Mouse (Mus musculus) ES-Bruce4 (cell line): ENCODE results near the gene Arid1b. TPM values are rescaled to one million over a fixed set of nuclear protein-coding genes. Genes with fewer than 3 reads are reported as not detected.

Experiments
- H3K27ac ChIP-seq: 2 replicates; pipeline ENCODE4 v1.5.1; 2012; ENCODE audit warnings: low read length, inconsistent platforms; ENCODE audit not compliant: insufficient read depth
- H3K27me3 ChIP-seq: 2 replicates; pipeline ENCODE4 v1.6.1; 2012; ENCODE audit warnings: mild to moderate bottlenecking, low read length, inconsistent platforms; ENCODE audit not compliant: control insufficient read depth, poor library complexity, insufficient read depth, severe bottlenecking
- H3K36me3 ChIP-seq: 2 replicates; pipeline ENCODE4 v1.6.1; 2012; ENCODE audit warnings: inconsistent platforms, mild to moderate bottlenecking, low read length, moderate library complexity; ENCODE audit not compliant: control insufficient read depth, poor library complexity, insufficient read depth, severe bottlenecking
- H3K4me1 ChIP-seq: one replicate; pipeline ENCODE4 v1.8.1; 2011; ENCODE audit warnings: low read length; ENCODE audit not compliant: control insufficient read depth, insufficient read depth
- H3K4me3 ChIP-seq: 2 replicates; pipeline ENCODE4 v1.5.1; 2011; ENCODE audit warnings: low read depth, mild to moderate bottlenecking, low read length
- H3K9ac ChIP-seq: 2 replicates; pipeline ENCODE4 v1.6.1; 2012; ENCODE audit warnings: low read depth, mild to moderate bottlenecking, inconsistent platforms; ENCODE audit not compliant: poor library complexity, severe bottlenecking
- H3K9me3 ChIP-seq: replicated peaks from 2 replicates; pipeline ENCODE4 v1.6.1; 2012; ENCODE audit warnings: mild to moderate bottlenecking, low read length, inconsistent platforms; ENCODE audit not compliant: control insufficient read depth, poor library complexity, insufficient read depth, severe bottlenecking
- CTCF ChIP-seq: IDR thresholded peaks from one replicate; pipeline ENCODE4 v1.8.1; 2011; ENCODE audit warnings: low read depth, low read length
- EP300 ChIP-seq: IDR thresholded peaks from 2 replicates; pipeline ENCODE4 v1.6.1; 2011; ENCODE audit warnings: low read depth, low read length; ENCODE audit not compliant: insufficient read depth
- POLR2A ChIP-seq: IDR thresholded peaks from one replicate; pipeline ENCODE4 v1.8.1; 2011; ENCODE audit warnings: low read length; ENCODE audit not compliant: insufficient read depth
- polyA plus RNA-seq: library from polyadenylated mRNA; stranded (reverse); fragments of >200 nt; gene quantifications from 2 replicates; pipeline ENCODE4 v1.2.4, GENCODE M21; 2011; ENCODE audit warnings: low read depth; ENCODE audit not compliant: missing spikeins, insufficient read depth, insufficient read length

Gene Arid1b
- polyA plus RNA-seq, 1 experiment, result 20.4 TPM

GRCm38 (mm10) chr17:5386885-5387545, 392.9 kb downstream of the Arid1b start:
- H3K4me1 ChIP-seq, result peaks cover 3% of the 10 kb centered on the region
- TF ChIP-seq CTCF, result no peak
- no peak for TF ChIP-seq POLR2A
- no peak for TF ChIP-seq EP300
- H3K9me3 ChIP-seq, result no peaks in the 10 kb centered on the region
- no peak overlapping the region for H3K4me3 ChIP-seq
- H3K9ac ChIP-seq, result no peak overlapping the region
- H3K27ac ChIP-seq, result no peak overlapping the region
- no peaks in the 10 kb centered on the region for H3K36me3 ChIP-seq
- no peaks in the 10 kb centered on the region for H3K27me3 ChIP-seq

GRCm38 (mm10) chr17:5388351-5388750, 394.2 kb downstream of the Arid1b start:
- peaks cover 4% of the 10 kb centered on the region; the same call in 1 of the 2 replicates for H3K9me3 ChIP-seq
- H3K9ac ChIP-seq, result no peak overlapping the region
- H3K27me3 ChIP-seq, result no peaks in the 10 kb centered on the region
- H3K36me3 ChIP-seq, result no peaks in the 10 kb centered on the region
- TF ChIP-seq EP300 (no peak), POLR2A (no peak), CTCF (no peak)
- H3K4me1 ChIP-seq, result peaks cover 3% of the 10 kb centered on the region
- no peak overlapping the region for H3K27ac ChIP-seq
- no peak overlapping the region for H3K4me3 ChIP-seq

GRCm38 (mm10) chr17:5390682-5391081, 396.6 kb downstream of the Arid1b start:
- H3K27me3 ChIP-seq, result no peaks in the 10 kb centered on the region
- H3K9me3 ChIP-seq, result peaks cover 4% of the 10 kb centered on the region; the same call in 1 of the 2 replicates
- peaks cover 3% of the 10 kb centered on the region for H3K4me1 ChIP-seq
- TF ChIP-seq CTCF, result no peak
- TF ChIP-seq EP300, result no peak
- no peak for TF ChIP-seq POLR2A
- H3K4me3 ChIP-seq, result no peak overlapping the region
- no peak overlapping the region for H3K27ac ChIP-seq
- H3K36me3 ChIP-seq, result no peaks in the 10 kb centered on the region
- no peak overlapping the region for H3K9ac ChIP-seq

GRCm38 (mm10) chr17:5395454-5396205, 401.5 kb downstream of the Arid1b start:
- H3K27me3 ChIP-seq, result no peaks in the 10 kb centered on the region
- TF ChIP-seq POLR2A (no peak), CTCF (no peak), EP300 (no peak)
- no peak overlapping the region for H3K27ac ChIP-seq
- no peak overlapping the region for H3K4me3 ChIP-seq
- peaks cover under 1% of the 10 kb centered on the region for H3K4me1 ChIP-seq
- no peak overlapping the region for H3K9ac ChIP-seq
- H3K36me3 ChIP-seq, result no peaks in the 10 kb centered on the region
- peaks cover 4% of the 10 kb centered on the region; the same call in 1 of the 2 replicates for H3K9me3 ChIP-seq

- H3K36me3 ChIP-seq, result no peaks in the 10 kb centered on the region
- no peak for TF ChIP-seq EP300
- no peak for TF ChIP-seq POLR2A
- no peak for TF ChIP-seq CTCF
- no peak overlapping the region for H3K27ac ChIP-seq
- no peak overlapping the region for H3K9ac ChIP-seq
- peaks cover 2% of the 10 kb centered on the region for H3K4me1 ChIP-seq
- peaks cover 4% of the 10 kb centered on the region; the same call in 1 of the 2 replicates for H3K9me3 ChIP-seq
- H3K4me3 ChIP-seq, result no peak overlapping the region
- no peaks in the 10 kb centered on the region for H3K27me3 ChIP-seq
Measured at GRCm38 (mm10) chr17:5396213-5396612, 402.1 kb downstream of the Arid1b start.
